Mouse (Mus musculus) gastrocnemius, postnatal 14 days (tissue): ENCODE results near the gene Cdc25b. TPM values are rescaled to one million over a fixed set of nuclear protein-coding genes. Genes with fewer than 3 reads are reported as not detected.
"Not testable (repeated sequence)": the region's sequence is repeated elsewhere in the genome, so short reads cannot be mapped to it uniquely, and the experiment has no call there.

ENCODE experiments used
- DNase-seq: peaks from one replicate; pipeline ENCODE4 v3.0.0; 2021; ENCODE audit warnings: mixed read lengths
- intact Hi-C: fragments of 180-260 bp; cut with DNase I; formaldehyde crosslinking; loops from one replicate; pipeline ENCODE4 v1.15.1; 2025; ENCODE audit warnings: low total_unique reads
- total RNA-seq, 2 experiments: library from RNA; stranded (reverse); gene quantifications; 2 replicates each; pipeline ENCODE4 v1.2.3; 2021

Gene Cdc25b
- total RNA-seq, 2 experiments from 2014 or later: 4.7 to 5.4 TPM

DNA sequence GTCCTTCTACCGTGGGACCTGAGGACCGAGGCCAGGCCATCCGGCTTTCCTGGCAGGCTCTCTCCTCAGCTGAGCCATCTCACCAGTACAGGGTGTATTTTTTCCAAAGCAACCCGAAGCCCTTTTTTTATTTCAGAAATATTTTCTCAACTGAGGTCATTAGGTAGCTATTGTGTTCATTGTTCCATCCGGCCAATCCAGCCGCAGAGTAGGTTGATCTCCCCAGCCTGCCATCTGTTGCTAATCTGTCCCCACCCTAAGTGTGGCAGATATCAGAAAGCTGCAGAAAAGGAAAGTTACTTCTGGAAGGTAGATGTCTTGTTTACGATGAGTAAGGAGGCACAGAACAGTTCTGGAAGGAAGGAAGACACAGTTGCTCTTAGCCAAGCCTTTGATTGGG, 27.0 kb downstream of the Cdc25b start:
- DNase-seq: no peak
- intact Hi-C loops: no loop called here

DNA sequence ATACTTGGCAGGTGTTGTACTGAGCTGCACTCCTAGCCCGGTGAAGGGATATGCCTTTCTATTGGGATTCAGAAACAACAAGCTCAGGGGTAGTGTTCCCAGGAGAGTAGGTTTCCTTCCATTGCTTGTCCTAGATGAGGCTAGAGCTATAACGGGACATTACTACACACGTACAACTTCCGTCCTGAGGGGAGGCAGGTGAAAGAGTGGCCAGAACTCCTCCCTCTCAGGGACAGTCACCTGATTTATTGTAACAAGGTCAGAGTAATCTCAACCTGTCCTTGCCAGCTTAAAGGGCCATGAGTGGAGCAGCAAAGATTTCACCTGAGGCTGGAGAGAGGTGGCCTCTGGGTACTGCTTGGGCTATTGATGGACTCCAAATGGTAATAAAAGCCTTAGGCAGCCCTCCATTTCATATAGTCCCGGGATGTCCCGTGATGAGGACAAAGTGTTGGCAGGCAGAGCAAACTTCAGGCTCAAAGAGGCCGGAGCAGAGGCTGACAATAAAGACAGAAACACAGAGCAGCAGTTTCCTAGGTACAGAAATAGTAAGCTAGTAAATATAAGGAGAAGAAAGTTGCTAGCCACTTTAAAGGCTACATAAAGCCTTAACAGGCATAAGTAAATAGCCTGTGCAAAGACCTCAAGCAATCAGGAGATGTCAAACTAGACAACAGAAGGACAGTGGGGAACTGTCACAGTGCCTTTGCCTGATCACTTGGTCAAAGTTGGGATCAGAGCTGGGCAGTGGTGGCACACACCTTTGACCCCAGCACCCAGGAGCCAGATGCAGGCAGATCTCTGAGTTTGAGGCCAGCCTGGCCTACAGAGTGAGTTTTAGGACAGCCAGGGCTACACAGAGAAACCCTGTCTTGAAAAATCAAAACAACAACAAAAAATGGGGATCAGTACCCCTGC, 29.5 kb downstream of the Cdc25b start:
- DNase-seq: no peak
- intact Hi-C loops: no loop called here

DNA sequence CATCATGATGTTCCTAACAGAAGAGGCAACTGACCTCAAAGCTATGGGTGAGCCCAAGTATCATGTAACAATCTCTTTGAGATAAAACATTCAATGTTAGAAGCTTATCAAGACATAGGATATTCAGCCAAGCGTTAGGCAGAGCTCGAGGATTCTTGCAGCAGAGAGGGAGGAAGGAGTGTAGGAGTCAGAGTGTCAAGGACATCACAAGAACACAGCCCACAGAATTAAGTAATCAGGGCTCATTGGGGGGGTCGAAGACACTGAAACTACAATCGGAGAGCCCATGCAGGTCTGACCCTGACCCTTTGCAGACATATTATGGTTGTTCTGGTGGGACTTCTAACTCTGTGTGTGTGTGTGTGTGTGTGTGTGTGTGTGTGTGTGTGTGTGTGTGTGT, 33.3 kb downstream of the Cdc25b start:
- intact Hi-C loops: no loop called here
- no peak for DNase-seq

DNA sequence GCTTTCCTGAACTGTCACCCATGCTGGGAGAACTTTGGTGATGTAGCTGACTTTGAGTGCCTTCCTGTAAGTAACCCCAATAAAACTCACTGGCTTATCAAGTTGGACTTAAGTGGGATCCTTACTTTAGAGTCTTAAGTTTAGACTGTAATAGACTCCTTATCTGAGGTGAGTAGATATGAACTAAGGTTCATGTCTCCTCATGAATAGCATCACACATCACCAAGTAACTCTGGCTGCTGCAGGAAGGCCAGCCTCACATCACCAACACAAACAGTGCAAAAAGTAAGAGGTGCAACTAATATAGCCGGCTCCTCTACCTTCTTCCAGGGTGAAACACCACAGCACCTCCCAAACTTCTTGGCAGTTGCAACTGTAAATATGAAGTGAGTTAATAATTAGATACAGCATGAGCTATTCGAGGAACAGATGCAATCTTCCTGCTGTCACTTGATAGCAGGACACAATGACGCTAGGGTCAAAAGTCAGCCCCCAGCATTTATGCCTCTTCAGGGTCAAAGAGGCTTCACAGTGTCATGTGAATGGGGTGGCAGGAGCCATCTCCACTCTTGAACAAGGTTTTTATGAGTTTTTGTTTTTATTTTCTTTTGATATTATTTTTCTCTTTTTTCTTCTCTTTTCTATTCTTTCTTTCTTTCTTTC, 35.2 kb downstream of the Cdc25b start:
- intact Hi-C loops: no loop called here
- no peak for DNase-seq

DNA sequence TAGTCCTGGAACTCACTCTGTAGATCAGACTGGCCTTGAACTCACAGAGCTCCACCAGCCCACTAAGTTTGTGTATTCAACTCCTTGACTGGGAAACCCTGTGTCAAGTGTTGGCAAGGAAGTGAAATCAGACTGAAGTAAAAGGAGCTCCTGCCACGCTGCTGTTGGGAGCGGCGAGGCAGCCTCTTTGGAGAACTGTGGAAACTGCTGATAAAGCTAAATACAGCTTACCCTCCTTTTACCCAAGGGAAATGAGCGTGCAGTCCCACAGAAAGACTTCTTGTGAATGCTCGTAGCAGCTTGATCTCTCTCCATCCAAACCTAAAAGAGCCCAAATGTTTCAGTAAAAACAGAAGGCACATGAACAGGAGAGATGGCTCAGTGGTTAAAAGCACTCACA, 35.8 kb downstream of the Cdc25b start:
- intact Hi-C loops: no loop called here
- DNase-seq: no peak

DNA sequence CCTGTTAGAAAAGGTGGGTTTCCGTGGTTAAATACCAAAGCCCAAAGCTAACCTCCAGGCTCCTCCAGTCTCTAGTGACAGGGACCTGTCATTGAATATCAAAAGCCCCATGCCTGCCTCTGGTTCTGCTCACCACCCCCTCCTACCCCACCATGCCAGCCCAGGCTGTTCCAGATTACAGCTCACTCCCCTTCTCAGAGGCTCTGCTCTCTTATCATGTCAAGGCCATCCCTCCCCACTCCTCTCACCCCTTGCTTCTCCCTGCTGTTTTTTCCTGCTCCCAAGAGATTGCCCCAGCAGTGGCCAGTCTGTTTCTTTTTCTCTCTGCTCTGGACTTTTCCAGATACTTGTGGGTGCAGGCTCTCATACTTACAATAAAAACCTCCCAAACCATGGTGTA, 36.8 kb downstream of the Cdc25b start:
- no peak for DNase-seq
- intact Hi-C loops: no loop called here

DNA sequence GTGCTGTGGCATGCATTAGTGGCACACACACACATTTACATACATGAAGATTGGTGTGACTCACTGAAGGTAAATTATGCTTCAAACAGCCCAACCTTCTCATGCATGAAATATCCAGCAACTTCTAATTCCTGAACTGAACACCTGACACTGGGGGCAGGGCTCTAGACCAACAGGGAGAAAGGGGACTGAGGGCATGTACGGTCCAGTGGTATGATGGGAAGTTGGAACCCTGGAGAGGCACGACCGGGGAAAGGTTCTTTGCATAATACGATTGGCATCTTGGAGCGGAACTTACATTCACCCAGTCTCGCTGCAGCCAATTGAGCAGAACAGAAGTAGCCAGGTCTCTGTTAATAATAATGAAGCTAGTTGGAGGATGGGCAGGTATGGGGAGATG, 38.4 kb downstream of the Cdc25b start:
- no peak for DNase-seq
- intact Hi-C loops: no loop called here

DNA sequence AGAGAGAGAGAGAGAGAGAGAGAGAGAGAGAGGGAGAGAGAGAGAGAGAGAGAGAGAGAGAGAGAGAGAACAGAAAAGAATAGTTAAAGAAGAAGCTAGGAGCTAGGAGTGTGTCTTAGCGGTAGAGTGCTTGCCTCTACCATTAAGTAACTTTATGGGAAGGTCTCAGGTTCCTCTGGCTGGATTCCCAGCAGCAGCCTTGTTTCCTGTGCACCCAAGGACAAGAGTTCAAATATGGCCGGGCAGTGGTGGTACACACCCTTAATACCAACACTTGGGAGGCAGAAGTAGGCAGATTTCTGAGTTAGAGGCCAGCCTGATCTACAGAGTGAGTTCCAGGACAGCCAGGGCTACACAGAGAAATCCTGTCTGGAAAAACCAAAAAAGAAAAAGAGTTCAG, 39.9 kb downstream of the Cdc25b start:
- DNase-seq, intact Hi-C loops: not testable (repeated sequence)

DNA sequence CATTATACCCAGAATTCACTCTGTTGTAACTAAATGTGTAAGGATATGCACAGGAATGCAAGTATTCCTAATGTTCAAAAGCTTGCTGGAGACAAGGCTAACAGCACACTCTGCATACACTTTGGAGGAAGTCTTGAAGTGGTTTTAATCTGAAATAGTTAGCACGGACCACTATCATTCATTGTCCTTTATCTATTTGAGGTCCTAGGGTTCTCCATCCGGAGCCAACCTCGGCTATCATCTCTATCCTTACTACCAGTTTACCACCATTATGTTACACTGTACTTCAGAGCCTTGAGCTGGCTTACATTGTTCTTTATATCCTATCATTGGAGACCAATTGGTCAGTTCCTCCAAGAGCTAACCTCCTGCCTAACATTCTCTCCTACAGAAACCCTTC, 40.5 kb downstream of the Cdc25b start:
- intact Hi-C loops: no loop called here

DNA sequence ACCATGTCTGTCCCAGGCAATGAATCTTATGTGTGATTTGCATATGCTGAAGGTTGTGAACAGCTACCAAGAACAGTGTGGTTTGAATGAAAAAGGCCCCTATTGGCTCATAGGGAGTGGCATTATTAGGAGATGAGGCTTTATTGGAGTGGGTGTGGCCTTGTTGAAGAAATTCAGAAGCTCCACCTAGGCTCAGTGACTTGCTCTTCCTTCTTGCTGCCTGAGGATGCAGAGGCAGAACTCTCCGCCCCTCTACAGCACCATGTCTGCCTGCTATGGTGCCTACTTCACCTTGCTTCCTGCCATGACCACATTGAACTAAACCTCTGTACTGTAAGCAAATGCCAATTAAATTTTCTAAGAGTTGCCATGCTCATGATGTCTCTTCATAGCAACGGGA, 45.8 kb downstream of the Cdc25b start:
- no peak for DNase-seq
- intact Hi-C loops: no loop called here

More for the DNA sequence above, 40.5 kb downstream of the Cdc25b start:
- no peak for DNase-seq

DNA sequence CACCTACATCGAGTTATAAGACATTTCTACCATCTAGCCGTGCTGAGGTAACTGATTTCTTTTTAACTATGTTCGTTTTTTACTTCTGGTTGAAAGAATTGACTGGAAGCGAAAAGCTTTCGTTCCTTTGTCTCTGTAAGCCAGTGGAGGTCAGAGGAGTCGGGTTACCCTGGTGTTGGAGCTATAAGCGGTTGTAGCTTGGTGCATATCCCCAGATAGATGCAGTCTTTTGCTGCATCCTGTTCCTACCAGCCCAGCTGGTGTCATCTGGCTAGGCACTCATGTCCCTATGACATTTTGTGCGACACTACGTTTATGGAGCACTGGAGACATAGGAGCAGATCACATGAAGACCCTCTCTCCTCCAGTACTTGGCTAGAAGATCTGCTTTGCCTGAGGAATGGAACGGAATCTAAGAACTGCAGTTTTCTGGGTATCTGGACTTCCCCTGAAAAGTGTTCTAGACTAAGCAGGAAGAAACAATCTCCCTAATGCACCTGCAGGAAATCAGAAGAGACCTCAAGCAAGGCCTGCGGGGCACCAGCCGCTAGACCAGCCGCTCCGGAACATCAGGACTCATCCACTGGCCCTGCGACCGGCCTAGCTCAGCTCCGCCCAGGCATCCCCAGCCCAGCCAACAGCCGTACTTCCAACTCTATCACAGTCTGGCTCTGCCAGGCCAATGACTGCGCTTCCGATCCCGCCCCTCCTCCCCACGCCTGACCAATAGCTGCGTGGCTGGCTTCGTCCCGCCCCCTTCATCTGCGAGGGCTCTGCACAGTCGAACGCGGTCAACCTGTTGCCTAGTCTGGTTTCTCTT, 46.8 kb downstream of the Cdc25b start, which contains the start of gene Mavs:
Gene Mavs (plus strand): TSS at position 757 of the 820 bp plus-strand sequence.
- peak; percentile 97 for DNase-seq
- intact Hi-C loops: no loop called here

DNA sequence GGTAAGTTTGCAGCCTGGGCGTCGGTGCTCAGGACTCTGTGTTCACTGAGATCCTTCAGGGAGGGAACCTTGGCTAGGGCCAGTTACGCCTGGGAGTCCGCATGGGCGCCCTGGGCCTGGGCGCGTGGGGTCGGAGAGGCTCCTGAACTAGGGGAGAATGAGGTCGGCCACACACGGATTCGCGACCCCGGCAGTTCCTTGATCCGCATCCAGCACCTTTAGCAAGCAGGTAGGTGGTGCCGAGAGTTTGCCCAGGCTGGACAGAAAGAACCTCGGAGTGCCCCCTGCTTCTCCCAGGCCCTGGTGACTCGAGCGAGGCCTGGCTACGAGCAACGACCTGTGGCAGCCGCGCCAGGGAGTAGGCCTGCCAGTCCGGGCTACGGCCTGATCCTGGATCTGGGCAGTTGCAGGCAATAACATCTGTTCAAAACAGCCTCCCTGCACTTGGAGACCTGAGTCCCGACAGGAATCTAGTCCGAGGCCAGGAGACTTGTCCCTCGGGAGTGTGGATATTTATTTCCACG, 47.4 kb downstream of the Cdc25b start:
- peak; percentile 49 for DNase-seq
- intact Hi-C loops: no loop called here

DNA sequence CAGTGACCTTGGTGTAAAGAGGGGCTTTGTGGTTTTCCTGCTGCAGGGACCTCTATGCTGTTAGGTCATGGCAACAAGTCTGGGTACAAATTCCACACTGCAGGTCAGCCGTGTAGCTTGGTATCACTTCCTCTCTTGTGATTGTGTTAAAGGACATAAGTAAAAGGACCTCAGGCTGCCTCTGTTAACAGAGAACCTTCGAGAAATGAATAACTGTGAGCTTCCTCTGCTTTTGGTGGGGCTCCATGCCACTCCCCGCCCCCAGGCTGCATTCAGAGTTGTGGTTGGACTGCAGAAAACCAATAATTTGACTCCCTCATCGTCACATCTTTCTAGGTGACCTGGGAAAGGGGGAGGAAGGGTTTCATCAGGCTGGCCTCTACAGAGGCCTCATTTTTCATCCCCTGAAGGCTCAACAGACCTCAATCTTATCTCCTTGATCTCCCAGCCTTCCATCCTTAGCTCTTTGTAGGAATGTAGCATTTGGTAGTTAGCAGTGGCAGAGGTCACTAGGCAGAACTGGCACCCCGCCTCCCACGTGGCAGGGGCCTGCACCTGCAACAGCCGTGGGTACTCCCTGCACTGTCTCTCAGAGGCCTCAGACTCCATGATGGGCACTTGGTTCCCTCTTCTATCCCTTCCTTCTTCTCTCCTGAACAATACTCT, 48.4 kb downstream of the Cdc25b start:
- intact Hi-C loops: no loop called here
- DNase-seq: no peak

DNA sequence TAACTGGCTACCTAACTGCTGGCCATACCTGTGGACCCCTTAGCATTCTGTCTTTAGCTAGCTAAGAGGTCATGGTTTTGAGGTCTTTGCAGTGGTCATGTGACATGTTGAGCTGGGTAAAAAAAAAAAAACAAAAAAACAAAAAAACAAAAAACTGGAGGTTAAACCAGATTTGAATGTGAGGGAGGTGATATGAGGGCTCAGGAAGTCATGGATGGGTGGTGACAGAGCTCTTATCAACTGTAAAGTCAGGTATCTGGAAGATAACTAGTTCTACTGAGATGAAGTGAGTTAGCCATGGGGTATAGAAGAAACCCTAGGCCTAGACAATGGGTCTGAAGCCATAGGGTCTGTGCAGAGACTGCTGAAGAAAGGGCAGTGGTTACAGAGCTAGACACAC, 55.4 kb downstream of the Cdc25b start:
- intact Hi-C loops: no loop called here
- no peak for DNase-seq

DNA sequence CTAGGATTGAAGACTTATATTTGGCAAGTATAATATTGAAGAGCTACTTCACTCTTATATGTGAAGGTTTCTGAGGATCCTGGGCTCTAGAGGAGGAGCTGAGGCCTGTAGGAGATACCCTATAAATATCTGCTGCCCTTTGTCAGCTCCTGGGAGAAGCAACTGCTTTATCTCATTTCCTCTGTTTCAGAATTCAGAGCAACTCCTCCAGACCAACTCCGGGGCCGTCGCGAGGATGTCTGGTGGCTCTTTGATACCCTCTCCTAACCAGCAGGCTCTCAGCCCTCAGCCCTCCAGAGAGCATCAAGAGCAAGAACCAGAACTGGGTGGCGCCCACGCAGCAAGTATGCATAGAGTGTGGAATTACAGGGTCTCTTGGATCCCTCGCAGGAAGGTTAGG, 56.2 kb downstream of the Cdc25b start:
- DNase-seq: no peak
- intact Hi-C loops: no loop called here
